In genomic region chr15:4973355-4973754, GRCm38 (mm10) we compare ENCODE assay signal across 19 mouse cellular contexts.
DNase-seq lines count a peak whose midpoint lies in the region; ATAC-seq and TF ChIP-seq lines count a peak whose summit lies in the region.
"Had no signal": no experiment of that assay in that cellular context is flagged by ENCODE, and none has a peak within 500 bp of the region (broad histone marks: within the 10 kb centered on the region; RNA-seq: fewer than 3 reads in every experiment).

No protein-coding gene starts in this region.

- intact Hi-C loops in gastrocnemius, postnatal 14 days (cut with DNase I; ENCODE audit: low total_unique reads), result no loop called here
- intact Hi-C loops in heart, postnatal 10 days (cut with DNase I), result no loop called here

- H3K27me3 ChIP-seq in heart, embryonic 10.5 days (ENCODE audit: insufficient read depth, poor library complexity, severe bottlenecking), result no peaks in the 10 kb centered on the region
- no peaks in the 10 kb centered on the region for H3K27me3 ChIP-seq in midbrain, postnatal 0 days (ENCODE audit: insufficient read depth, low read length)
- no peaks in the 10 kb centered on the region for H3K27me3 ChIP-seq in midbrain, embryonic 16.5 days (ENCODE audit: control insufficient read depth, insufficient read depth, low read depth, low read length)
- H3K27me3 ChIP-seq in neural tube, embryonic 15.5 days (replicated peaks), result no peaks in the 10 kb centered on the region
- H3K27me3 ChIP-seq: embryonic facial prominence, embryonic 12.5 days; forebrain, embryonic 12.5 days; heart, embryonic 15.5 days had no signal

- no peak overlapping the region for H3K4me3 ChIP-seq in heart, embryonic 10.5 days
- H3K4me3 ChIP-seq in midbrain, postnatal 0 days (ENCODE audit: low read depth, low read length), result no peak overlapping the region
- no peak overlapping the region for H3K4me3 ChIP-seq in midbrain, embryonic 16.5 days (ENCODE audit: low read depth, low read length)
- no peak overlapping the region for H3K4me3 ChIP-seq in neural tube, embryonic 15.5 days (replicated peaks)
- H3K4me3 ChIP-seq: embryonic facial prominence, embryonic 12.5 days; forebrain, embryonic 12.5 days; heart, embryonic 15.5 days; midbrain, embryonic 10.5 days had no signal

- no peak overlapping the region for H3K9ac ChIP-seq in midbrain, postnatal 0 days (replicated peaks; ENCODE audit: low read length, poor library complexity, severe bottlenecking)
- H3K9ac ChIP-seq in midbrain, embryonic 16.5 days (ENCODE audit: low read depth, low read length), result no peak overlapping the region
- H3K9ac ChIP-seq in neural tube, embryonic 15.5 days (replicated peaks), result no peak overlapping the region
- H3K9ac ChIP-seq: embryonic facial prominence, embryonic 12.5 days; forebrain, embryonic 12.5 days; heart, embryonic 15.5 days had no signal

- H3K27ac ChIP-seq in heart, embryonic 10.5 days, result no peak overlapping the region
- no peak overlapping the region for H3K27ac ChIP-seq in midbrain, postnatal 0 days (ENCODE audit: low read depth, low read length)
- H3K27ac ChIP-seq in midbrain, embryonic 16.5 days (ENCODE audit: low read length), result no peak overlapping the region
- no peak overlapping the region for H3K27ac ChIP-seq in neural tube, embryonic 15.5 days (replicated peaks)
- H3K27ac ChIP-seq: embryonic facial prominence, embryonic 12.5 days; forebrain, embryonic 12.5 days; heart, embryonic 15.5 days; kidney, postnatal 0 days; midbrain, embryonic 10.5 days had no signal

- H3K36me3 ChIP-seq in heart, embryonic 10.5 days, result no peaks in the 10 kb centered on the region
- H3K36me3 ChIP-seq in midbrain, postnatal 0 days (ENCODE audit: insufficient read depth, low read length), result no peaks in the 10 kb centered on the region
- H3K36me3 ChIP-seq in midbrain, embryonic 16.5 days (ENCODE audit: control insufficient read depth, insufficient read depth, low read length), result no peaks in the 10 kb centered on the region
- no peaks in the 10 kb centered on the region for H3K36me3 ChIP-seq in neural tube, embryonic 15.5 days
- H3K36me3 ChIP-seq: embryonic facial prominence, embryonic 12.5 days; forebrain, embryonic 12.5 days; heart, embryonic 15.5 days; midbrain, embryonic 10.5 days had no signal

- ATAC-seq in midbrain, postnatal 0 days (ENCODE audit: low FRiP score), result no peak
- no peak for ATAC-seq in midbrain, embryonic 16.5 days
- peak; percentile 63 for ATAC-seq in neural tube, embryonic 15.5 days (ENCODE audit: low FRiP score)
- ATAC-seq: Patski had no signal

- no peaks in the 10 kb centered on the region for H3K4me1 ChIP-seq in heart, embryonic 10.5 days
- H3K4me1 ChIP-seq in midbrain, postnatal 0 days (ENCODE audit: insufficient read depth, low read length), result no peaks in the 10 kb centered on the region
- H3K4me1 ChIP-seq in midbrain, embryonic 16.5 days (ENCODE audit: control insufficient read depth, insufficient read depth, low read length), result no peaks in the 10 kb centered on the region
- H3K4me1 ChIP-seq in neural tube, embryonic 15.5 days, result no peaks in the 10 kb centered on the region
- H3K4me1 ChIP-seq: embryonic facial prominence, embryonic 12.5 days; forebrain, embryonic 12.5 days; heart, embryonic 15.5 days; midbrain, embryonic 10.5 days had no signal

- no peak overlapping the region for H3K4me2 ChIP-seq in midbrain, postnatal 0 days (ENCODE audit: low read depth, low read length, poor library complexity, severe bottlenecking)
- H3K4me2 ChIP-seq in midbrain, embryonic 16.5 days (ENCODE audit: low read length), result no peak overlapping the region
- no peak overlapping the region for H3K4me2 ChIP-seq in neural tube, embryonic 15.5 days
- H3K4me2 ChIP-seq: embryonic facial prominence, embryonic 12.5 days; forebrain, embryonic 12.5 days; heart, embryonic 15.5 days had no signal

- no peaks in the 10 kb centered on the region for H3K9me3 ChIP-seq in heart, embryonic 10.5 days
- no peaks in the 10 kb centered on the region for H3K9me3 ChIP-seq in midbrain, postnatal 0 days (ENCODE audit: low read length)
- H3K9me3 ChIP-seq in midbrain, embryonic 16.5 days (replicated peaks; ENCODE audit: control insufficient read depth, low read length, poor library complexity, severe bottlenecking), result no peaks in the 10 kb centered on the region
- H3K9me3 ChIP-seq in neural tube, embryonic 15.5 days (replicated peaks), result no peaks in the 10 kb centered on the region
- H3K9me3 ChIP-seq: embryonic facial prominence, embryonic 12.5 days; forebrain, embryonic 12.5 days; heart, embryonic 15.5 days; midbrain, embryonic 10.5 days had no signal

- TF ChIP-seq CTCF in midbrain, postnatal 0 days (IDR thresholded peaks at IDR 0.05), result no peak

- 85% methylated on average over 1 of the region's 1 CpGs for WGBS in heart, embryonic 10.5 days
- WGBS in midbrain, postnatal 0 days, result 96% methylated on average over 1 of the region's 1 CpGs
- WGBS in midbrain, embryonic 16.5 days, result 98% methylated on average over 1 of the region's 1 CpGs
- WGBS in neural tube, embryonic 15.5 days, result 76% methylated on average over 1 of the region's 1 CpGs

- DNase-seq in gastrocnemius, postnatal 14 days, result peak; percentile 9
- DNase-seq in gastrocnemius, adult 8-10 months (ENCODE audit: low spot score in 2 of 2), result no peak
- DNase-seq in heart, postnatal 10 days, result peak; percentile 23 to 25
- DNase-seq in heart, embryonic 10.5 days (ENCODE audit: low spot score), result no peak
- DNase-seq in midbrain, postnatal 0 days (ENCODE audit: low spot score), result peak; percentile 3
- DNase-seq in right cerebral cortex, adult 18-20 months, result no peak
- DNase-seq: adrenal gland, postnatal 36 days; cerebellum, adult 11-12 months; cerebellum, postnatal 10 days; kidney, adult 18-20 months; right cerebral cortex, postnatal 25 days had no signal

Comparison
In these comparisons a context has a peak if more than half of its experiments do, and no peak if none do; other contexts are left out.
1. DNase-seq: peak in gastrocnemius, postnatal 14 days (single experiment), heart, postnatal 10 days (2 of 2) and midbrain, postnatal 0 days (single experiment); none in gastrocnemius, adult 8-10 months (0 of 2), heart, embryonic 10.5 days (single experiment) and right cerebral cortex, adult 18-20 months (single experiment).